In genomic region chrX:99402841-99403520, GRCm38 (mm10) we compare ENCODE assay signal across 9 mouse cellular contexts.
A peak's percentile ranks its signal among the peaks of the same experiment; 100 is the strongest.
DNase-seq lines count a peak whose midpoint lies in the region; TF ChIP-seq lines count a peak whose summit lies in the region.
"Had no signal": no experiment of that assay in that cellular context is flagged by ENCODE, and none has a peak within 500 bp of the region (broad histone marks: within the 10 kb centered on the region; RNA-seq: fewer than 3 reads in every experiment).

No protein-coding gene starts in this region.

- no peak overlapping the region for H3K9ac ChIP-seq in ES-E14 (ENCODE audit: insufficient read depth, low read depth, low read length, poor library complexity, severe bottlenecking)

- H3K9me3 ChIP-seq in ES-E14 (ENCODE audit: control insufficient read depth, insufficient read depth, low read depth, low read length), result no peaks in the 10 kb centered on the region

- no peak for TF ChIP-seq POLR2A in bone marrow, adult 2 months (IDR thresholded peaks at IDR 0.05; ENCODE audit: borderline replicate concordance, control insufficient read depth, low read depth, low read length)

- in situ Hi-C loops in ES-E14 (cut with MboI; ENCODE audit: low sequenced_read_pairs in 2 of 2, unreplicated experiment in 2 of 2), result no loop called here

- no peak overlapping the region for H3K27ac ChIP-seq in ES-E14 (ENCODE audit: insufficient read depth, low read depth, low read length, poor library complexity, severe bottlenecking)
- H3K27ac ChIP-seq in bone marrow, adult 2 months (ENCODE audit: control insufficient read depth, insufficient read depth, low read depth, low read length, poor library complexity), result no peak overlapping the region

- peak; percentile 54 for DNase-seq in kidney, adult 18-20 months
- no peak for DNase-seq in kidney, postnatal 14 days
- DNase-seq in ES-E14 (ENCODE audit: low read depth, low spot score), result no peak
- DNase-seq in induced T-regulatory cell, adult 2 months (ENCODE audit: low read depth), result peak; percentile 2
- peak; percentile 54 for DNase-seq in retina, postnatal 1 day
- DNase-seq in right cerebral cortex, postnatal 25 days, result no peak
- no peak for DNase-seq in heart, adult 9 months (ENCODE audit: low spot score in 2 of 2)

- peak; percentile 42; the same call in 1 of the 2 replicates for TF ChIP-seq CTCF in bone marrow, adult 2 months (IDR thresholded peaks at IDR 0.05; ENCODE audit: control insufficient read depth, insufficient read depth, low read length)

- WGBS in bone marrow, adult 2 months, result 66% methylated on average over 9 of the region's 9 CpGs

- H3K36me3 ChIP-seq in ES-E14 (ENCODE audit: control insufficient read depth, insufficient read depth, low read length, poor library complexity, severe bottlenecking), result no peaks in the 10 kb centered on the region

- H3K4me3 ChIP-seq in ES-E14 (ENCODE audit: insufficient read depth in 1 of 2, low read depth in 1 of 2, low read length in 2 of 2, poor library complexity in 1 of 2, severe bottlenecking in 1 of 2), result no peak overlapping the region
- H3K4me3 ChIP-seq in bone marrow, adult 2 months (replicated peaks; ENCODE audit: control insufficient read depth, low read depth, low read length), result no peak overlapping the region
- H3K4me3 ChIP-seq: erythroblast, embryonic 14.5 days had no signal

- H3K4me1 ChIP-seq in ES-E14 (ENCODE audit: control insufficient read depth in 2 of 2, insufficient read depth in 2 of 2, low read length in 2 of 2, poor library complexity in 1 of 2), result no peaks in the 10 kb centered on the region
- no peaks in the 10 kb centered on the region for H3K4me1 ChIP-seq in bone marrow, adult 2 months (ENCODE audit: control insufficient read depth, insufficient read depth, low read length)

TF ChIP-seq in ES-E14, 5 proteins besides CTCF, POLR2A, EP300 and RAD21:
- TF ChIP-seq ZC3H11A (IDR thresholded peaks at IDR 0.05; ENCODE audit: borderline replicate concordance, low read depth, low read length) (0 out of 2 replicates have a peak, but pooled peaks have one; percentile 13), MAFK (IDR thresholded peaks at IDR 0.05; ENCODE audit: insufficient read depth, low read depth, low read length) (no peak)

Comparison
In these comparisons a context has a peak if more than half of its experiments do, and no peak if none do; other contexts are left out.
1. DNase-seq: peak in kidney, adult 18-20 months (single experiment), induced T-regulatory cell, adult 2 months (single experiment) and retina, postnatal 1 day (single experiment); none in kidney, postnatal 14 days (single experiment), ES-E14 (single experiment), right cerebral cortex, postnatal 25 days (single experiment) and heart, adult 9 months (0 of 2).